Mouse (Mus musculus): Measurements from ENCODE around the gene Smagp. TPM values are rescaled to one million over a fixed set of nuclear protein-coding genes. Genes with fewer than 3 reads are reported as not detected.
"Not testable (repeated sequence)": the region's sequence is repeated elsewhere in the genome, so short reads cannot be mapped to it uniquely, and the experiment has no call there.

The Smagp gene
- polyA plus RNA-seq, 1 experiment from 2014 or later: 40.6 TPM

GRCm38 (mm10) chr15:100627287-100627686 is 9.5 kb downstream of the Smagp start:
- H3K27ac ChIP-seq (ENCODE audit: low read length): peak overlapping the region; percentile 34
- H3K4me2 ChIP-seq (ENCODE audit: low read depth, low read length): 0 out of 2 replicates have a peak overlapping the region, but pooled peaks have one; percentile 0
- ATAC-seq (ENCODE audit: insufficient read depth, low FRiP score): no peak
- H3K9me3 ChIP-seq (replicated peaks; ENCODE audit: control insufficient read depth, low read length): no peaks in the 10 kb centered on the region
- no peak overlapping the region for H3K9ac ChIP-seq (ENCODE audit: low read length)
- H3K4me1 ChIP-seq (ENCODE audit: control insufficient read depth, insufficient read depth, low read length): peaks cover 9% of the 10 kb centered on the region
- WGBS: 20% methylated on average over 10 of the region's 10 CpGs
- peaks cover 3% of the 10 kb centered on the region; the same call in 1 of the 2 replicates for H3K36me3 ChIP-seq (ENCODE audit: control insufficient read depth, insufficient read depth, low read length)
- H3K4me3 ChIP-seq (replicated peaks; ENCODE audit: low read length): no peak overlapping the region
- no peaks in the 10 kb centered on the region for H3K27me3 ChIP-seq (ENCODE audit: control insufficient read depth, insufficient read depth, low read length)

- H3K4me3 ChIP-seq (replicated peaks; ENCODE audit: low read length): no peak overlapping the region
- H3K36me3 ChIP-seq (ENCODE audit: control insufficient read depth, insufficient read depth, low read length): peaks cover 7% of the 10 kb centered on the region; the same call in 1 of the 2 replicates
- H3K4me2 ChIP-seq (ENCODE audit: low read depth, low read length): no peak overlapping the region
- WGBS: 89% methylated on average over 3 of the region's 3 CpGs
- no peaks in the 10 kb centered on the region for H3K9me3 ChIP-seq (replicated peaks; ENCODE audit: control insufficient read depth, low read length)
- H3K27ac ChIP-seq (ENCODE audit: low read length): no peak overlapping the region
- peaks cover 7% of the 10 kb centered on the region for H3K4me1 ChIP-seq (ENCODE audit: control insufficient read depth, insufficient read depth, low read length)
- ATAC-seq (ENCODE audit: insufficient read depth, low FRiP score): no peak
- H3K27me3 ChIP-seq (ENCODE audit: control insufficient read depth, insufficient read depth, low read length): no peaks in the 10 kb centered on the region
- H3K9ac ChIP-seq (ENCODE audit: low read length): no peak overlapping the region
Observed at GRCm38 (mm10) chr15:100624435-100624834, 12.3 kb downstream of the Smagp start.

- 86% methylated on average over 9 of the region's 9 CpGs for WGBS
- Histone ChIP-seq H3K4me2 (ENCODE audit: low read depth, low read length) (no peak overlapping the region), H3K27ac (ENCODE audit: low read length) (no peak overlapping the region), H3K27me3 (ENCODE audit: control insufficient read depth, insufficient read depth, low read length) (no peaks in the 10 kb centered on the region), H3K9me3 (replicated peaks; ENCODE audit: control insufficient read depth, low read length) (no peaks in the 10 kb centered on the region), H3K9ac (ENCODE audit: low read length) (no peak overlapping the region), H3K4me3 (replicated peaks; ENCODE audit: low read length) (no peak overlapping the region), H3K4me1 (ENCODE audit: control insufficient read depth, insufficient read depth, low read length) (peaks cover 7% of the 10 kb centered on the region), H3K36me3 (ENCODE audit: control insufficient read depth, insufficient read depth, low read length) (peaks cover 9% of the 10 kb centered on the region; the same call in 1 of the 2 replicates)
- no peak for ATAC-seq (ENCODE audit: insufficient read depth, low FRiP score)
Observed at GRCm38 (mm10) chr15:100623754-100624153, 13.0 kb downstream of the Smagp start.

GRCm38 (mm10) chr15:100622164-100622563 is 14.6 kb downstream of the Smagp start:
- ATAC-seq (ENCODE audit: insufficient read depth, low FRiP score): no peak
- WGBS: 75% methylated on average over 7 of the region's 7 CpGs
- H3K4me2 ChIP-seq (ENCODE audit: low read depth, low read length): no peak overlapping the region
- H3K4me1 ChIP-seq (ENCODE audit: control insufficient read depth, insufficient read depth, low read length): no peaks in the 10 kb centered on the region
- peaks cover 16% of the 10 kb centered on the region; the same call in 1 of the 2 replicates for H3K36me3 ChIP-seq (ENCODE audit: control insufficient read depth, insufficient read depth, low read length)
- H3K27me3 ChIP-seq (ENCODE audit: control insufficient read depth, insufficient read depth, low read length): no peaks in the 10 kb centered on the region
- H3K9me3 ChIP-seq (replicated peaks; ENCODE audit: control insufficient read depth, low read length): no peaks in the 10 kb centered on the region
- H3K4me3 ChIP-seq (replicated peaks; ENCODE audit: low read length): no peak overlapping the region
- H3K9ac ChIP-seq (ENCODE audit: low read length): no peak overlapping the region
- H3K27ac ChIP-seq (ENCODE audit: low read length): 0 out of 2 replicates have a peak overlapping the region, but pooled peaks have one; percentile 23

GRCm38 (mm10) chr15:100621671-100622070 is 15.1 kb downstream of the Smagp start:
- not testable (repeated sequence) for H3K27me3 ChIP-seq (ENCODE audit: control insufficient read depth, insufficient read depth, low read length); ATAC-seq (ENCODE audit: insufficient read depth, low FRiP score); H3K4me1 ChIP-seq (ENCODE audit: control insufficient read depth, insufficient read depth, low read length); H3K9ac ChIP-seq (ENCODE audit: low read length); H3K9me3 ChIP-seq (replicated peaks; ENCODE audit: control insufficient read depth, low read length); H3K4me3 ChIP-seq (replicated peaks; ENCODE audit: low read length); H3K4me2 ChIP-seq (ENCODE audit: low read depth, low read length)
- 62% methylated on average over 9 of the region's 9 CpGs for WGBS
- peak overlapping the region; percentile 23; the same call in 1 of the 2 replicates for H3K27ac ChIP-seq (ENCODE audit: low read length)
- H3K36me3 ChIP-seq (ENCODE audit: control insufficient read depth, insufficient read depth, low read length): peaks cover 16% of the 10 kb centered on the region; the same call in 1 of the 2 replicates

GRCm38 (mm10) chr15:100619200-100619599 is 17.5 kb downstream of the Smagp start:
- Histone ChIP-seq H3K4me2 (ENCODE audit: low read depth, low read length) (no peak overlapping the region), H3K4me3 (replicated peaks; ENCODE audit: low read length) (no peak overlapping the region), H3K27me3 (ENCODE audit: control insufficient read depth, insufficient read depth, low read length) (no peaks in the 10 kb centered on the region), H3K36me3 (ENCODE audit: control insufficient read depth, insufficient read depth, low read length) (peaks cover 13% of the 10 kb centered on the region; the same call in 1 of the 2 replicates), H3K27ac (ENCODE audit: low read length) (no peak overlapping the region), H3K9ac (ENCODE audit: low read length) (no peak overlapping the region), H3K4me1 (ENCODE audit: control insufficient read depth, insufficient read depth, low read length) (peaks cover 13% of the 10 kb centered on the region), H3K9me3 (replicated peaks; ENCODE audit: control insufficient read depth, low read length) (no peaks in the 10 kb centered on the region)
- 82% methylated on average over 7 of the region's 7 CpGs for WGBS
- no peak for ATAC-seq (ENCODE audit: insufficient read depth, low FRiP score)

GRCm38 (mm10) chr15:100616221-100616620 is 20.5 kb downstream of the Smagp start:
- H3K4me3 ChIP-seq (replicated peaks; ENCODE audit: low read length): peak overlapping the region; percentile 89
- H3K9me3 ChIP-seq (replicated peaks; ENCODE audit: control insufficient read depth, low read length): no peaks in the 10 kb centered on the region
- ATAC-seq (ENCODE audit: insufficient read depth, low FRiP score): no peak
- under 1% methylated on average over 19 of the region's 19 CpGs for WGBS
- peak overlapping the region; percentile 100 for H3K27ac ChIP-seq (ENCODE audit: low read length)
- peak overlapping the region; percentile 86 for H3K4me2 ChIP-seq (ENCODE audit: low read depth, low read length)
- H3K9ac ChIP-seq (ENCODE audit: low read length): peak overlapping the region; percentile 97
- no peaks in the 10 kb centered on the region for H3K27me3 ChIP-seq (ENCODE audit: control insufficient read depth, insufficient read depth, low read length)
- peaks cover 13% of the 10 kb centered on the region; the same call in 1 of the 2 replicates for H3K36me3 ChIP-seq (ENCODE audit: control insufficient read depth, insufficient read depth, low read length)
- peaks cover 14% of the 10 kb centered on the region for H3K4me1 ChIP-seq (ENCODE audit: control insufficient read depth, insufficient read depth, low read length)

- H3K4me1 ChIP-seq (ENCODE audit: control insufficient read depth, insufficient read depth, low read length): peaks cover 14% of the 10 kb centered on the region
- peaks cover 13% of the 10 kb centered on the region; the same call in 1 of the 2 replicates for H3K36me3 ChIP-seq (ENCODE audit: control insufficient read depth, insufficient read depth, low read length)
- no peaks in the 10 kb centered on the region for H3K27me3 ChIP-seq (ENCODE audit: control insufficient read depth, insufficient read depth, low read length)
- ATAC-seq (ENCODE audit: insufficient read depth, low FRiP score): peak; percentile 83
- H3K9ac ChIP-seq (ENCODE audit: low read length): peak overlapping the region; percentile 97
- WGBS: under 1% methylated on average over 40 of the region's 43 CpGs
- peak overlapping the region; percentile 100 for H3K27ac ChIP-seq (ENCODE audit: low read length)
- peak overlapping the region; percentile 89 for H3K4me3 ChIP-seq (replicated peaks; ENCODE audit: low read length)
- H3K9me3 ChIP-seq (replicated peaks; ENCODE audit: control insufficient read depth, low read length): no peaks in the 10 kb centered on the region
- H3K4me2 ChIP-seq (ENCODE audit: low read depth, low read length): peak overlapping the region; percentile 86
Observed at GRCm38 (mm10) chr15:100615825-100616220, 20.9 kb downstream of the Smagp start.

GRCm38 (mm10) chr15:100614996-100615824 is 21.5 kb downstream of the Smagp start, which contains the start of gene Dazap2:
Gene Dazap2 (plus strand): TSS chr15:100615349.
- Histone ChIP-seq H3K27ac (ENCODE audit: low read length) (peak within 1 kb of the TSS; percentile 100), H3K36me3 (ENCODE audit: control insufficient read depth, insufficient read depth, low read length) (peaks cover 12% of the 10 kb centered on the region; the same call in 1 of the 2 replicates), H3K4me3 (replicated peaks; ENCODE audit: low read length) (peak within 1 kb of the TSS; percentile 89), H3K27me3 (ENCODE audit: control insufficient read depth, insufficient read depth, low read length) (no peaks in the 10 kb centered on the region), H3K4me2 (ENCODE audit: low read depth, low read length) (peak within 1 kb of the TSS; percentile 86), H3K9ac (ENCODE audit: low read length) (peak within 1 kb of the TSS; percentile 97), H3K4me1 (ENCODE audit: control insufficient read depth, insufficient read depth, low read length) (peaks cover 14% of the 10 kb centered on the region), H3K9me3 (replicated peaks; ENCODE audit: control insufficient read depth, low read length) (no peaks in the 10 kb centered on the region)
- ATAC-seq (ENCODE audit: insufficient read depth, low FRiP score): peak; percentile 88
- under 1% methylated on average over 91 of the region's 99 CpGs for WGBS

Measured in stomach, embryonic 16.5 days (tissue).